Mouse (Mus musculus) inflammation-experienced regulatory T-cells (primary cell): ENCODE results near the gene Zfp865. TPM values are rescaled to one million over a fixed set of nuclear protein-coding genes. Genes with fewer than 3 reads are reported as not detected.

ENCODE experiments used
- polyA plus RNA-seq, 2 experiments: library from polyadenylated mRNA; unstranded; fragments of 100-300 nt; shearing (Covaris generic); gene quantifications; one replicate each; pipeline ENCODE4 v1.2.1; 2017

Gene Zfp865
- 1 to 10 TPM; 7.8 to 8.4 TPM for polyA plus RNA-seq

DNA sequence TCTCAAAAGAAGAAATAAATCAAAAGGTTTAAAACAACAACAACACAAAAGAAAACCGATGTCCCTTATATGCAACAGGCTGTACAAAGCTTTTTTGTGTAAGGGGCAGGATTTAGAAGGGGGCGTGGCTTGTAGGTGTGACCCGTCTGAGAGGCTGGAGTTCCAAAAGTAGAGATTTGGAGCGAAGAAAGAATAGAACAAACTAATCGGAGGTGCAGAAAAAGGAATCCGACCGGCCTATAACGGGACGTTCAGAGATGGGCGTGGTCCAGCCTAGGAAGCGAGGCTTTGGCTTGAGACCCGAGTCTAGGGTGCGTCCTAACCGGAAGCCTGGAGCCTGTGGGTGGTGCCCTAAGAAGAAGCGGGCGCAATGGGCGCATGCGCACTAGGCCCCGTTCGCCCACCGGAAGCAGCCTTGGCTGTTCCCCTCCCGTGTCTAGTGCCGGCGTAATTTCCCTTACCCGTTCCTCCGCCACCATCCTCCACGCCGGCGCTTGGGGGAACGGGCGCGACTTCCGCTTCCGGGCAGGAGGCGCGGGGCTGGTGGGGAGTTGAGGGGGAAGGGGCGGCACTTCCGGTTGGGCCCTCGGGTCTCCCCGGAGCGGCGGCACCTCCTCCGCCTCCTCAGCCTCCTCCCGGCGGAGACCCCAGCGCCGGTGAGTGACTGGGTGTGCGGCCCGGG is at the start of gene Zfp865, which contains the start of gene Ccdc106:
Gene Zfp865, plus strand, starts transcription at position 377 of the 682 bp plus-strand sequence.
Gene Ccdc106, plus strand, starts transcription at position 554 of the 682 bp plus-strand sequence.

GRCm38 (mm10) chr7:4971068-4971467 is 49.1 kb upstream of the Zfp865 start, which contains the start of gene Sbk3:
Gene Sbk3 (minus strand): TSS chr7:4971168.

DNA sequence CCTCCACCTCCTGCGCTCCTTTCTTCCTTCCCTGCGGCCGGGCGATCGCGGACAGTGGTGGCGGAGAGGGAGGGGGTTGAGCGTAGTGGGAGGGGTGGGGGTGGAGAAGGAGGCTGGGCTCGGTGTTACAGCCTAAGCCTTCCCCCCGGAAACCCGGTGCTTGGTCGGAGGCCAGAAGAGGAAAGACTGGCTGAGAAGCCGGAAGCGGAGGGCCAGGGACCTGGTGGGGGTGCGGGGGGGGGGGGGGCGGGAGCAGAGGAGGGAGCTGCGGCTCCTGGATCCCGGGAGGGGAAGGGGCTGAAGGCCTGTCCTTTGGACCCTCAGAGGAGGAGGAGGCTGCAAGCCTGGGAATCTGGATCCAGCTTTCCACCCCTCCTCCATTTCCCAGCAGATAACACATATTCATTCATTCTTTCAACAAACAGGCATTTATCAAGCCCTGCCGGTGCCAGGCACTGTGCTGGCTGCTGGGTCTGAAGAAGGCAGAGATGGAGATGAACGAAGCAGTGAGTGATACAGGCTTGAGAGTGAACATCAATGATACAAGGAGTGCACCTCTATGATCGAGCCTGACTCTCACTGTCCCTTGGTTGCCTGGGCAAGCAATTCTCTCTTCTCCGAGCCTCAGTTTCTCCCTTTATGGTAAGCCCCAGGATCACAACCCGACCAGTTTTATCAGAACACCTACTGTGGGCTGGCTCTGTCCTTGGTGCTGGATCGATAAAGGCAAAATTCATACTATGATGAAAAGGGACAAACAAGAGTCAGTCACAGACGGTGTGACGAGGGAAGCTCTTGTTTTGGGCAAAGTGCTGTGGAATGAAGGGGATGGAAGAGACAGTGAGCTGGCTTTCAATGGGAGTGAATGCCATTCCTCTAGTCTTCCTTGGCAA is 23.9 kb upstream of the Zfp865 start, which contains the start of gene Zfp579:
Gene Zfp579, minus strand, starts transcription at position 156 of the 893 bp plus-strand sequence.

GRCm38 (mm10) chr7:5014251-5015117 is 5.7 kb upstream of the Zfp865 start, which contains the start of the genes Zfp524 and Fiz1:
Gene Zfp524 (plus strand): TSS chr7:5014415.
Gene Fiz1 (minus strand): TSS chr7:5014697.

DNA sequence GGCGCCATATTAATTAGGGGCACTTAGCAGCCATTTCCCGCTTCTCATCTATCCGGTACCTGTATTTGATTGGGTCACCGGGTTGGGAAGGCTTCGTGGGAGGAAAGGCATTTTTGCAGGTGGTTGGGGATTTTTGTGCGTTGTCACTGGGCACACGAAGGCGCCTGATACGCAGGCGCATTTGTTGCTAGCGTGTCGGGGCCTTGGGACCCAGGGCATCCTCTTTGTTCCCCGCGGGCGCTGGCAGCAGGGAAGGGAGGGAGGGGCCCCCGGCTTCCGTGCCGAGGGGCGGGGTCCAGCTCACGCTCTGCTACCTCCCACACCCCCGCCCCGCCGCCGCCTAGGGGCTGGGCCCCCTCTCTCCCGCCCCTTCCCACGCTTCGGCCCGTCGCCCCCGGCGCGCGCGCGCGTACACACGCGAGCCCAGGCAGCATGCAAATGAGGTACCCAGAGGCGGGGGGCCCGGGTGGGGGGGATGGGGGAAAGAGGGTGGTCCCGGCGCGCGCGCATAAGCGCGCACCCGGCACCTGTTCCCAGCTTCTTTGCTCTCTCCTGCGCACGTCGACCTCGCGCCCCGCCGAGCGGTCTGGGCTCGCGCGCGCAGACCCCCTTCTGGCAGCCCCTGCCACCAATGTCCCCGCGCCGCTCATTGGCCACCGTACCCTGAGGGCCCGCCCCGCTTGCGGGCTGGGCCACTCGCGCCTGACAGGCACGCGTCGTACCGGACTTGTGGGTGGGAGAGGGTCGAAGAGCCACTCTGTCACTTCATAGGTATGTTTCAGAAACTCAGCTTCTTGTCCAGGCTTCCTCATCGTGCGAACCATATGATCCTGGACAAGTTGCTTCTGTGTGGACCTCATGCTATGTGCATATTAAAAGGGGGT is 4.8 kb upstream of the Zfp865 start, which contains the start of gene Gm44973:
Gene Gm44973, plus strand, starts transcription at position 379 of the 884 bp plus-strand sequence.

GRCm38 (mm10) chr7:5033818-5034217 is 13.6 kb downstream of the Zfp865 start, which contains the start of gene 4632433K11Rik:
Gene 4632433K11Rik (plus strand): TSS chr7:5034118.

DNA sequence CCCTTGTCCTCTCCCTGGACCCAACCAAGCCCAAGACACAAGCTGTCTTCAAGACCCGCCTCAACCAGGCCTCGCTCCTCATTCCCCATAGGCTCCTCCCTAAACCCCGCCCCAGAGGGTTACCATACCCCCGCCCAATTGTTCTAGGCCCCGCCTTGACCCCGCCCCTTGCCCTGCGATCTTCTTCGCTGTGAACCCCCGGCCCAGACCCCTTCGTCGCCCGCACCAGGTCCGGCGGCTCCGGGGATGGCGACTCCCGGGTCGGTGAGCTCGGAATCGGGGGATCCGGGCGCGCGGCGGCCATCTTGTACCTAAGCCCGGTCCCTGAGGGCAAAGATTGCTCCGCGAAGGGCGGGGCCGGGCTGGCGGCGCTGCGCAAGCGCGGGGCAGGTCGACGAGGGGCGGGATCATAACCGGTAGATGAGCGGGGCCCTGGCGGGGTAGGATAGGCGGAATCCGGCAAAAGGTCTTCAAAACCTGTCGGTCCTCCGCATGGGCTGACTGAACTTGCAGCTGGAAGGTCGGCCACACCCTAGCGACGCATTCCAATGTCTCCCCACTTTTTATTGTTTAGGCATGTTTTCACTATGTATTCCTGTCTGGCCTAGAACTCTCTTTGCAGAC is 18.0 kb downstream of the Zfp865 start, which contains the start of gene Zfp784:
Gene Zfp784, minus strand, starts transcription at position 338 of the 624 bp plus-strand sequence.

GRCm38 (mm10) chr7:5051193-5052192 is 31.3 kb downstream of the Zfp865 start, which contains the start of gene Zfp580:
Gene Zfp580 (plus strand): TSS chr7:5051538.

DNA sequence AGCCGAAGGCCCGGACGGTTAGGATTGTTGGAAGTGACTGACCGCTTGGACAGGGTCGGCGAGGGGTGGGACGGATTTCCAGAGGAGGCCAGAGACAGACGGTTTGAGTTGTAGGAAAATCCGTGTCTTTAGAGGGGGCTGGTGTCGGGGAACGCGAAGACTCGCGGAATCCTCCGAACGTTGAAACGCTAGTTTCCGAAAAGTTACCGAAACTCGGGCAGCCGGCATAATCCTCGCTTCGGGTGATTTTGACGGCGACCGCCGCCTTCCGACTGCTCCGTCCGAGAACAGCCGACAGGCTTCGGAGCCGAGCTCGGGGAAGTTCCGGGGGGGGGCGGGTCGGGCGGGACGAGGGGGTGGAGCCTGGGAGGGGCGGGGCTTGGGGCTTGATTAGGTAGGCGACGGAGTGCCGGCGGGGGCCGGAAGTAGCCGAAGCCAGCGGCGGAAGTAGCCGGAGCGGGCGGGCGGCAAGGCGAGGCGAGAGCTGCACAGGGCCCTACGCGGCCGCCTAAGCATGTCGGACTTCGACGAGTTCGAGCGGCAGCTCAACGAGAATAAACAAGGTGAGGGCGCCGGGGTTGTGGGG is 41.7 kb downstream of the Zfp865 start, which contains the start of gene U2af2:
Gene U2af2, plus strand, starts transcription at position 370 of the 586 bp plus-strand sequence.

GRCm38 (mm10) chr7:5080010-5080751 is 60.0 kb downstream of the Zfp865 start, which contains the start of gene Epn1:
Gene Epn1 (plus strand): TSS chr7:5080235.

Other genes with a start within 250 kb of the Zfp865 start
- not detected for gene Fam71e2, start 249.1 kb upstream of the Zfp865 start, polyA plus RNA-seq
- under 1 TPM; 0.18 to 0.23 TPM for gene Il11, start 237.5 kb upstream of the Zfp865 start, polyA plus RNA-seq
- gene Tmem190, start 237.4 kb upstream of the Zfp865 start, polyA plus RNA-seq = 1 to 10 TPM in 1 of 2 experiments, under 1 TPM in 1; 0.37 to 1.1 TPM
- gene Tmem238, start 230.7 kb upstream of the Zfp865 start, polyA plus RNA-seq = 10 to 100 TPM; 11.1 to 18.2 TPM
- 100 to 1,000 TPM; 268 to 278 TPM for gene Rpl28, start 227.5 kb upstream of the Zfp865 start, polyA plus RNA-seq
- 100 to 1,000 TPM in 1 of 2 experiments, 10 to 100 TPM in 1; 99.5 to 166 TPM for gene Ube2s, start 207.8 kb upstream of the Zfp865 start, polyA plus RNA-seq
- gene Shisa7, start 175.7 kb upstream of the Zfp865 start, polyA plus RNA-seq = not detected
- gene Isoc2b, start 150.1 kb upstream of the Zfp865 start, polyA plus RNA-seq = 10 to 100 TPM; 23.8 to 37.5 TPM
- gene Isoc2a, start 143.2 kb upstream of the Zfp865 start, polyA plus RNA-seq = 1 to 10 TPM in 1 of 2 experiments, under 1 TPM in 1; 0.75 to 1.2 TPM
- under 1 TPM in 1 of 2 experiments, not detected in 1; 0.12 TPM for gene Gm36210, start 113.9 kb upstream of the Zfp865 start, polyA plus RNA-seq
- 1 to 10 TPM; 2.0 to 2.2 TPM for gene Zfp628, start 105.2 kb upstream of the Zfp865 start, polyA plus RNA-seq
- under 1 TPM; 0.27 to 0.86 TPM for gene Nat14, start 98.3 kb upstream of the Zfp865 start, polyA plus RNA-seq
- under 1 TPM; 0.27 to 0.40 TPM for gene Ssc5d, start 94.6 kb upstream of the Zfp865 start, polyA plus RNA-seq
- gene Sbk2, start 56.0 kb upstream of the Zfp865 start, polyA plus RNA-seq = under 1 TPM in 1 of 2 experiments, not detected in 1; 0.51 TPM
- under 1 TPM in 1 of 2 experiments, not detected in 1; 0.26 TPM for gene Sbk3, start 49.2 kb upstream of the Zfp865 start, polyA plus RNA-seq
- 10 to 100 TPM; 20.6 to 23.4 TPM for gene Zfp579, start 24.2 kb upstream of the Zfp865 start, polyA plus RNA-seq
- 10 to 100 TPM; 31.2 to 51.7 TPM for gene Zfp524, start 6.0 kb upstream of the Zfp865 start, polyA plus RNA-seq
- gene Fiz1, start 5.7 kb upstream of the Zfp865 start, polyA plus RNA-seq = 10 to 100 TPM; 41.3 to 45.3 TPM
- gene Gm44973, start 4.9 kb upstream of the Zfp865 start, polyA plus RNA-seq = 1 to 10 TPM; 6.1 to 8.1 TPM
- gene Ccdc106, start 177 bp downstream of the Zfp865 start, polyA plus RNA-seq = not detected
- gene 4632433K11Rik, start 13.7 kb downstream of the Zfp865 start, polyA plus RNA-seq = not detected
- 1 to 10 TPM; 3.9 to 4.1 TPM for gene Zfp784, start 18.1 kb downstream of the Zfp865 start, polyA plus RNA-seq
- gene Zfp580, start 31.2 kb downstream of the Zfp865 start, polyA plus RNA-seq = 1 to 10 TPM; 2.6 to 4.7 TPM
- 100 to 1,000 TPM in 1 of 2 experiments, 10 to 100 TPM in 1; 92.7 to 102 TPM for gene U2af2, start 41.8 kb downstream of the Zfp865 start, polyA plus RNA-seq
- 10 to 100 TPM; 24.1 to 34.1 TPM for gene Epn1, start 59.9 kb downstream of the Zfp865 start, polyA plus RNA-seq
- gene Rfpl4, start 96.6 kb downstream of the Zfp865 start, polyA plus RNA-seq = under 1 TPM in 1 of 2 experiments, not detected in 1; 0.22 TPM
- 1 to 10 TPM in 1 of 2 experiments, not detected in 1; 2.4 TPM for gene Rasl2-9, start 105.6 kb downstream of the Zfp865 start, polyA plus RNA-seq
- under 1 TPM; 0.04 to 0.17 TPM for gene Vmn1r55, start 129.3 kb downstream of the Zfp865 start, polyA plus RNA-seq
- gene Vmn1r56, start 176.4 kb downstream of the Zfp865 start, polyA plus RNA-seq = not detected
- gene Vmn1r57, start 198.1 kb downstream of the Zfp865 start, polyA plus RNA-seq = under 1 TPM in 1 of 2 experiments, not detected in 1; 0.65 TPM